Mouse (Mus musculus): ENCODE results near the gene Yeats2. TPM values are rescaled to one million over a fixed set of nuclear protein-coding genes. Genes with fewer than 3 reads are reported as not detected.
"Not testable (repeated sequence)": the region's sequence is repeated elsewhere in the genome, so short reads cannot be mapped to it uniquely, and the experiment has no call there.

Yeats2 gene
- 49.5 and 50.4 TPM in 2 replicates for total RNA-seq (2021)
- long read RNA-seq, partial matches to known transcripts, result 5 of 8 reads
- long read RNA-seq, other reads (novel, unspliced or antisense), result 3 of 8 reads

DNA sequence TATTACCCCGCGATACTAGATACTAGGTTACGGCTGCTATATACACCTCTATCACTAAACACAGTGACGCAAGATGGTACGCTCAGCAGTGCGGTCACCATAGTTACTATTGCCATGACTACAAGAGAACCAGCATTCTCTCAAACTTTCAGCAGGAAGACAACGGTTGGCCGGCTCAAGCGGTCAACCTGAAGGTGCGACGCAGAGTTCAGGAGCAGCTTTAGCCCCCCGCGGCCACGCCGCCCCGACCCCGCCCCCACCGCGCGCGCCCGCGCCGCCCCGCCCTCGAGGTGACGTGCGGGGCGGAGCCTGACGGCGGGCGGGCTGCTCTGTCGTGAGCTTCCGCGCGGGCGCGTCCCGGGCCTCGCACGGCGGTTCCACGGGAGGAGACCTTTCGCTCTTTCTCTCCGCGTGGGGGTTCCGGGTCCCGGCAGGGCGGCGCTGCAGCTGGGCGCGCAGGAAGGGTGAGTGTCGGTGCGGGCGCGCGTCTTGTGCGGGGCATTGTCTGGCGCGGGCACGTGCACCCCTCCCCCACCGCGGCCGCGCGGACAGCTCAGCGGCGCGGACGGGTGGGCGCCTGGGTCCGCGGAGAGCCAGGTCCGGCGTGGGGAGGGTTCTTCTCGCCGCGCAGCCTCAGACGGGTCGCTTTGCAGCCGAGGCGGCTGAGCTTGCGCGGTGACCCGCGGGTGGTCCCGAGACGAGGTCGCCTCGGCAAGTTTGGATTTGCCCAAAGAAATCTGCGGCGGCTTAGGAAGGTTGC, at the start of gene Yeats2:
Gene Yeats2 (plus strand): TSS at position 292 of the 760 bp plus-strand sequence.
- peak; percentile 83 for DNase-seq

DNA sequence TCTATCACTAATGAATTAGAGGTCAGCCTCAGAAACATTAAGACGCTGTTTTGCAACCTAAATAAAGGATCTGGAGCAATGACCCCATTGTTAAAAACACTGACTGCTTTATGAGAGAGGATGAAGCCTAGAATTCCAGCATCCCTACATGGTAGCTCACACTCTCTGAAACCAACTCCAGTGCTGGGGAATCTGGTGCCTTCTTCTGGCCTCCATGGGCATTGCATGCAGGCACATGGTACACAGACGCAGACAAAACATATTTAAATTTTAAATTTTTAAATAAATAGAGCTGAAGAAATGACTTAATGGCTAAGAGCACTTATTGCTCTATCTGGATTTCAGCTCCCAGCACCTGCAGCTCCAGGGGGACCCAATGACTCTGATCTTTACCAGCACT, 44.9 kb upstream of the Yeats2 start:
- no peak for DNase-seq

DNA sequence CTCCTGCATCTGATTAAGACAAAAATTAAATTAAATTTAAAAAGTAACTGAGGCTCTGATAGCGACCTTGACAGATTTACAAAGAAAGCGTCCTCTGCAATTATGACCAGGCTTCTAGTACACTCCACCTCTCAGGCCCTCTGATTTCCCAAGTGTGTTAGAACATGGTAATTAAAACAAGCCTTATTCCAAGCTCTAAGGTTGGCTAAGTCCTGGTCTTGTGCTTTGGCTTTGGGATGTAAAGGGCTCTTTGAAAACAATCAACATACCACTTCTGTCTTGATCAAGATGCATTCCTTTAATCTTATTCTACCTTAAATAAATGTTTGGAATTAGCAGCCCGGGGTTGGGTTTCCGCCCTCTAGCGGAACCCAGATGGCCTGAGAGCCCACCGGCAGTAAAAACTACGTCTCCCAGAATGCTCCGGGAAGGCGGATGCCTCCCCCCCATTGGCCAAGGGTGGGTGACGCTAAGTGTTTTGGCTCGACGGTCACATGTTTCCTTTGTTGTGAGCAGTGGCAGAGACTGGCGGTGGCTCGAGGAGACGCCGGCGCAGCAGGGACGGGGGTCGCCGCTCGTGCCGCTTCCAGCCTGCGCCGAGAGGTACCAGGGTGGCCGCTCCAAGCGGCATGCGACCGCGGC, 43.7 kb upstream of the Yeats2 start, which contains the start of gene Klhl24:
Gene Klhl24 (plus strand): TSS at position 474 of the 642 bp plus-strand sequence.
- peak; percentile 88 for DNase-seq

DNA sequence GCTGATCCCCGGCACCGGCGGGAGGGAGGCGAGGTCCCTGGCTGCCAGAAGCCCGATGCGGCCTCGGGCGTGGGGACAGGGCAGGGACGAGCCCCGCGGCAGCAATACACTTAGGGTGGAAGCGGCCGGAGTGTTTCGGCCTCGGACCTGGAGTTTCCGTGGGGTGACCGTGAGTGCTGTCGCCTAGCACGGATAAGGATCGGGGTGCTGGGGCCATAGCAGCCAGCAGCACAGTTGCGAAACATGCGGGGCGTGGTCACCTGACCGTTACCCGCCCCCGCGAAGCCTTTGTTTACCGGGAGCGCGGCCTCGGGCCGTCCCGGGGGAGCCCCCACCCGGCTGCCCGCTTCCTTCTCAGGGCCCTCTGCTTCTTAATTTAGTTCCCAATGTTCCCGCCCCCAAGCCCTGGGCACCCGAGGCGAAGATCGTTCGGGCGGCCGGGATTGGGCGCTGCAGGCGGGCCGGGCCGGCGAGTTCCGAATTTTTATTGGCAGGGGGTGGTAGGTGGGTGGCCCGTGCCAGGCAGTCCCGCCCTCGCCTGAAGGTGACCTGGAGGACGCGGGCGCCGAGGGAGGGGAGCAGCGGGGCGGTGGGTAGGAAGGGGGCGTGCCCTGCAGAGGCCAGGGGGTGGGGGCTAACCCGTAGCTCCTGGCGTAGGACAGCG, 43.0 kb upstream of the Yeats2 start:
- DNase-seq, result peak; percentile 97

- DNase-seq, result no peak
Measured at GRCm38 (mm10) chr16:20098375-20098727, 42.5 kb upstream of the Yeats2 start.

GRCm38 (mm10) chr16:20098866-20099629, 41.8 kb upstream of the Yeats2 start:
- DNase-seq, result no peak

DNA sequence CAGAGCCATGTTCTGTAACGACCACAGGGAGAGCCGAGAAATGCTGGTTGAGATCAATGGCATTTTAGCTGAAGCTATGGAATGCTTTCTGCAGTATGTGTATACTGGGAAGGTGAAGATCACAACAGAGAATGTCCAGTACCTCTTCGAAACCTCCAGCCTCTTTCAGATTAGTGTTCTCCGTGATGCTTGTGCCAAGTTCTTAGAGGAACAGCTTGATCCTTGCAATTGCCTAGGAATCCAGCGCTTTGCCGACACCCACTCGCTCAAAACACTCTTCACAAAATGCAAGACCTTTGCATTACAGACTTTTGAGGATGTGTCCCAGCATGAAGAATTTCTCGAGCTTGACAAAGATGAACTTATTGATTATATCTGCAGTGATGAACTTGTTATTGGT, 33.9 kb upstream of the Yeats2 start:
- DNase-seq, result no peak

DNA sequence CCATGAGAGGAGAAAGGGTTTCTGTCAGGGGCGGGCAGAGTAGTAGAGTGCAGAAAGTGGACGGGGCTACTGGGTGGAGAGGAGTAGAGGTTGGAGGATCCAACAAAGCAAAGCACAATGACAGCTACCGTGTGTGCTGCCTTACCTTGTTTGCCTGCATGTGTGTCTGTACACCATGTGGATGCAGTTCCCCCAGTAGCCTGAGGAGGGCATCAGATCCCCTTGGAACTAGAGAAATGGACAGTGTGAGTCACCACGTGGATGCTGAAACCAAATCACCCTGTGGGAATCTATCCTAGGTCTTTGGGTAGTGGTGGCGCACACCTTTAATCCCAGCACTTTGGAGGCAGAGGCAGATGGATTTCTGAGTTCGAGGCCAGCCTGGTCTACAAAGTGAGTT, 31.9 kb upstream of the Yeats2 start:
- no peak for DNase-seq

GRCm38 (mm10) chr16:20112649-20113048, 28.2 kb upstream of the Yeats2 start:
- DNase-seq, result no peak

DNA sequence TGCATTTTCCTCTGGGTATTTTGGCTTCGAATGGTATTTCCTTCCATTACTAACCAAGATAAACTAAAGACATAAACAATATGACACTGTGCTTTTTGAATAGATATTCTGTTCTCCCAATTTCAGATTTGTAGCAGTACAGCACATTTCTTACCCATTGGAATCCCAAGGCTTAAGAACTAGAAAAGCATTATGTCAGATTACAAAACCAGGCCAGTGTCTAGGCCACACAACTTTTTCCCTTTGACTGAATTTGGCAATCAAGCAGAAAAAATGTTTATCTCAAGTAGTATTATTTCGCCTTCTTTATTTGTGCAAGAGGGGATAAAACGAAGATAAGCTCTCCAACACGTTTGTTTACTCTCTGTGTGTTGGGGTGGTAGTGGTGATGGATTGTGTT, 24.8 kb upstream of the Yeats2 start:
- DNase-seq, result no peak

- not testable (repeated sequence) for DNase-seq
Measured at GRCm38 (mm10) chr16:20126319-20126883, 14.5 kb upstream of the Yeats2 start.

DNA sequence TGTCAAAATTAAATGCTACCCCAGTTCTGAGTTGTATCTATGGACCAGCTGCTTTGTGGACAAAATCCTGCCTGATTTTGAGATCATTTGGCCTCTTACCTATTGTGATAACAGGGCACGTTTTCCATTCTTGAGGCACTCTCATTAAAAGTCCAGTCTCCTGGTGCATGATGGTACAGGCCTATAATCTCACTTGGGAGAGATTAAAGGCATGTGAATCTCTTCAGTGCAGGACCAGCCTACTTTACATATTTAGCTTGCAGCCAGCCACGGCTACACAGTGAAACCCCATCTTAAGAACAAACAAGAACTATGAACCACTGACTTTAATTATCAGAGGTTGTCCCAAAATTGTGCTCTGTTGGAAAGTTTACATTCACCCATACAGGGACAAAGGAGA, 10.5 kb upstream of the Yeats2 start:
- no peak for DNase-seq

- no peak for DNase-seq
Measured at GRCm38 (mm10) chr16:20144568-20144967, 3.7 kb downstream of the Yeats2 start.

- DNase-seq, result no peak
Measured at GRCm38 (mm10) chr16:20151991-20152390, 11.1 kb downstream of the Yeats2 start.

- no peak for DNase-seq
Measured at GRCm38 (mm10) chr16:20153742-20154141, 12.9 kb downstream of the Yeats2 start.

GRCm38 (mm10) chr16:20160130-20160529, 19.3 kb downstream of the Yeats2 start:
- no peak for DNase-seq

DNA sequence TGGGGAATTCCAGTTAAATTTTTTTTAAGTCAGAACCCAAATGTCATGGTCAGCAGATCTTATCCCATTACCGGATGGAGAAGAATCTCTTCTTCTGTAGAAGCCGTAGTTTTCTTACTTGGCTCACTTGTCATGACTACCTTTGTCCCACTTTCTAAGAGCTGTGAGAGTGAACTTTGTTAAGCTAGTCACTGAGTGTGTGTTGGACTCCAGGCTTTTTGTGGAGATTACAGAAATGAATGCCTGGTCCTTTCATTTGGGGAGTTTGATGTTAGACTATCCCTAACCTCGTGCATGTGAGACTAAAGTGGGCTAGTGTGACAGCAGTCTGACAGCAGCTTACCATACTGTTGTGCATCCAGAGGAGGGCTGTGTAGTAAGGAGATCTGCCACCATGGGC, 28.2 kb downstream of the Yeats2 start:
- no peak for DNase-seq

DNA sequence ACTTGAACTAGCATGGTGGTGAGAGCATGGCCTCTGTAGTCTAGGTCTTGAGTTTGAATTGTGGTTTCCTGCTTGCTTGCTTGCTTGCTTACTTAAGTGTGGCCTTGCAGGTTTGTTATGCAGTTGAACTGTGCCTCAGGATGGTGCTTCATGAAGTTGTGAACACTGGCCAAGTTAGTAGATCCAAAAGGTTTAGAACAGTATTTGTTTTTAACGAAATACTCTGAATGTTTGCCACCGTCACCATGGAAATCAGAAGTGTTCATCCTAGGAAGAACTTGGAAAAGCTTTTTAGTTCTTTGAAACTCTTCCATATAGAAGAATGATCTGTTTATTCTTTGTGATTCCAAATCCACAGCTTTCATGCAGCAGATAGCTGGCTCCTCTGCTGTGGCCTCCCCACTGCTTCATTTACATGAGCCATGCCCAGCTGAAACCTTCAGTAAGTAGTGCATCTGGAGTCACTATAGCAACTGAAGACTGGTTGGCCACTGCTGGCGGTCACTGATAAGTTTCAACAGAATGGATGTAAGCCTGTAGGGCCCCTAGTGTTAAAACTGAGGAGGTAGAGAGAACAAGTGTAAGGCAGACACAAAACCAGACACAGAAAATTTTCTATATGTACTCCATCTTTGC, 28.7 kb downstream of the Yeats2 start:
- no peak for DNase-seq

DNA sequence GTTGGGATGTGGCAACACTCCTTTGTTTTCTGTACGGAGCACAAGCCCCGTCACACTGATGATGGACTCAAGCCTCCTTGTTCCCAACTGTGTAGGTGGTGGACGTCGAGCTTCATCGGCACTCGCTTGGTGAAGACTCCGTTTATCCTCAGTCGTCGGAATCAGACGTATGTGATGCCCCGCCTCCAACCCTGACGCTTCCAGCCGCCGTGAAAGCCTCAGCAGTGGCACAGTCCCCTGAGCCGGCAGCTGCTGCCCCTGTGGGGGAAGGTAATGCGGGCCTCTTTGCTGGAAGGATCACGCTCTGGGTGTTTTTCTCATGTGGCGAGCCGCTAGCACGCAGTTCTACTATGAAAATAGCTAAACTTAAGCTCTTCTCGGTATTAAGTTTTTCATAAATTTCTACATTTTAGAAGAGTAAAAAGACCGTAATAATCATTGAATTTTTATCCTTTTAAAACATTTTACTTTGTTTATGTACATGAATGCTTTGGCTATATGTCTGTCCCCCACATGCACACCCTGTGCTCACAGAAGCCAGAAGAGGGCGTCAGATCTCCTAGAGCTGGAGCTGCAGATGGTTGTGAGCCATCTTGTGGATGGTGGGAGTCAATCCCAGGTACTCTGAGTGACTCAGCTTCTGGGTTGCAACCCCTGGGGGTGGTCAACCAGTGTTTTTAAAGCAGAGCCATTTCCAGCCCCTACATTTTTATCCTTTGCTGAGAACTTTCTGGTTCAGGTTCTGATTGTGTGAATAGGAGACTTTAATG, 38.7 kb downstream of the Yeats2 start:
- no peak for DNase-seq

- DNase-seq, result no peak
Measured at GRCm38 (mm10) chr16:20185368-20185767, 44.5 kb downstream of the Yeats2 start.

Data from adrenal gland, postnatal 25 days (tissue).